Mouse (Mus musculus): Measurements from ENCODE around the gene Nudt8.

DNA sequence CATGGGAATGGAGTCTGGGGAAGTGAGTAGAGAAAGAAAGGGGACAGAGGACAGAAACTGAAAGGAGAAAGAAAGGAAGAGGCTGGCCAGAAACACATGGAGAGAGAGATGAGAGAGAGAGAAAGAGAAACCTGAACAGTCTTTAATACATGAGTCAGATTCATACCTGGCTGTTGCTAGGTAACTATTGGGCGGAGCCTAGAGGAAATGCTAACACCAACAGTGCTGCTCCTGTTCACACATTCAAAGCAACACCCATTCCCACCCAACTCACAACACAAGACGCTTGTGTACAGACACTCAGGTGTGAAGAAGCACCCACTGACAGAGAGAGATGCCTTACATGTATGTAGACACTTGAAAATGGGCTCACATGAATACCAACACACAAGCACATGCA is 24.5 kb upstream of the Nudt8 start:
- TF ChIP-seq POLR2A (IDR thresholded peaks at IDR 0.05; ENCODE audit: borderline replicate concordance, insufficient read depth, low read length), result no peak
- no peak for TF ChIP-seq CTCF (IDR thresholded peaks at IDR 0.05; ENCODE audit: borderline replicate concordance, insufficient read depth, low read depth, low read length)
